Mouse (Mus musculus) C2C12 (cell line): ENCODE data around the gene Ugcg.

ENCODE experiments used
- CEBPB ChIP-seq: IDR thresholded peaks from one replicate; pipeline ENCODE4 v1.6.1; 2011; ENCODE audit warnings: low read depth, mild to moderate bottlenecking, control low read depth, moderate library complexity
- CTCF ChIP-seq: IDR thresholded peaks from one replicate; pipeline ENCODE4 v1.5.1; 2011; ENCODE audit not compliant: control insufficient read depth, insufficient read depth, insufficient read length
- MAX ChIP-seq: IDR thresholded peaks from one replicate; pipeline ENCODE4 v1.6.1; 2011; ENCODE audit warnings: mild to moderate bottlenecking, control low read depth
- MYOD1 ChIP-seq: IDR thresholded peaks from one replicate; pipeline ENCODE4 v1.6.1; 2011; ENCODE audit warnings: low read depth; ENCODE audit not compliant: control insufficient read depth, insufficient read length
- USF1 ChIP-seq: IDR thresholded peaks from one replicate; pipeline ENCODE4 v1.6.1; 2011; ENCODE audit warnings: low read depth, mild to moderate bottlenecking, control low read depth, moderate library complexity

DNA sequence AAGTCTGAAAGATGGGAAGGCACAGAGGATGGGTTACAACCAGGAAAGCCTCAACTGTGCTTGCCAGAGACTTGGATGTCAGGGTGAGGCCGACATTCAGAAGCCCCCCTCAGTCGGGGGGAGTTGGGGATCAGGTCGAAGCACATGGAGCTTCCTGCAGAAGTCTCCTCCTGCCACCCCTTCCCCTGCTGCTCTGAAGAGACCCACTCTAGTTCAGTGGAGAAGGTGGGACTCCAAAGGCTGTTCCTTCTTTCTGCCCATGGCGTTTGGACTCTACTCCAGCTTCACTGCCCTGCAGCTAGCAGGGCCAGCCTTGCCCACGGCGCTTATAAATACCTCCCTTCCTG is 8.0 kb downstream of the Ugcg start:
- no peak for TF ChIP-seq CTCF
- no peak for TF ChIP-seq MAX
- TF ChIP-seq USF1: no peak
- TF ChIP-seq CEBPB: no peak
- no peak for TF ChIP-seq MYOD1
